Mouse (Mus musculus): ENCODE results near the gene Ugt1a9. TPM values are rescaled to one million over a fixed set of nuclear protein-coding genes. Genes with fewer than 3 reads are reported as not detected.

The Ugt1a9 gene
- polyA plus RNA-seq, 1 experiment from 2014 or later: not detected

DNA sequence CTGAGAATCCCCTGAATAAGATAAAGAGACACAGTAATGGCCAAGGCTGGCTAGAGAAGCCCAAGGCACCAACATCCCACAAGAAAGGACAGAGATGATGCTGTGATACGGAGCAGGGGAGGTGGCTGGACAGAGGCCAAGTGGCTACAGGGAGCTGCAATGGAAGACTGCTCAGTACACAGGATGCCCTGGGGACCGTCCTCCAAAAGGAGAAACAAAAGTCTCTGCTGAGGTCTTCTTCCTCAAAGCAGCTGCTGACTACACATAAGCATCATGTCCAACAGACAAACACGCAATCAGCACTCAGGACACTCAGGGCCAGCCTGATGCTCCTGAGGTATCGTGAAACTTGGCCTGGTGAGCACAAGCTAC, 194.3 kb downstream of the Ugt1a9 start:
- Histone ChIP-seq H3K9me3 (replicated peaks) (peaks cover 25% of the 10 kb centered on the region; the same call in 1 of the 2 replicates), H3K27me3 (ENCODE audit: low read depth, poor library complexity, severe bottlenecking) (no peaks in the 10 kb centered on the region), H3K4me3 (no peak overlapping the region), H3K4me1 (no peaks in the 10 kb centered on the region), H3K27ac (no peak overlapping the region), H3K36me3 (peaks cover 100% of the 10 kb centered on the region)
- 78% methylated on average over 4 of the region's 4 CpGs for WGBS
- DNase-seq (ENCODE audit: low spot score): no peak

DNA sequence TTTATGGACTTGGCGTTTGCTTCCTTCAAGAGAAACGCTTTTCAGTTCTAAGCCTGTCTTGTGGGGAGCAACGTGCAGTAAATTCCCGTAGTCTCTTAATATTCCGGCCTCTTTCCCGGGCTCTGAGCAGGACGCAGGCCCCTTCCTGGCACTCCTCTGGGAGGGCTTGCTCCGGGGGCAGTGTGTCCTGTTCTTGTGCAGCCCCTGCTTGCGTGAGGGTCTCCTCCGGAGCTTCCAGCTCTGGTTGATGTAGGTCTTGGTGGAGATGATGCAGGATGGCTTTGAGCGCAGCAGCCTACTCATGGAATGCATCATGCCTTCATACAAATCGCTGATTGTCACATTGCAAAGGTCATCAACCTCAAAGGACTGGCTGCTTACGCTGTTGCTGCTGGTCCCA, 195.5 kb downstream of the Ugt1a9 start:
- H3K4me3 ChIP-seq: no peak overlapping the region
- peaks cover 96% of the 10 kb centered on the region for H3K36me3 ChIP-seq
- no peak for DNase-seq (ENCODE audit: low spot score)
- WGBS: 90% methylated on average over 13 of the region's 13 CpGs
- H3K27ac ChIP-seq: no peak overlapping the region
- no peaks in the 10 kb centered on the region for H3K4me1 ChIP-seq
- no peaks in the 10 kb centered on the region for H3K27me3 ChIP-seq (ENCODE audit: low read depth, poor library complexity, severe bottlenecking)
- 0 out of 2 replicates have a peak, but pooled peaks cover 16% of the 10 kb centered on the region for H3K9me3 ChIP-seq (replicated peaks)

- H3K27me3 ChIP-seq (ENCODE audit: low read depth, poor library complexity, severe bottlenecking): no peaks in the 10 kb centered on the region
- H3K27ac ChIP-seq: no peak overlapping the region
- 0 out of 2 replicates have a peak, but pooled peaks cover 14% of the 10 kb centered on the region for H3K9me3 ChIP-seq (replicated peaks)
- DNase-seq (ENCODE audit: low spot score): no peak
- WGBS: 94% methylated on average over 6 of the region's 6 CpGs
- peaks cover 96% of the 10 kb centered on the region for H3K36me3 ChIP-seq
- no peak overlapping the region for H3K4me3 ChIP-seq
- H3K4me1 ChIP-seq: no peaks in the 10 kb centered on the region
Observed at GRCm38 (mm10) chr1:88267489-88267888, 196.9 kb downstream of the Ugt1a9 start.

GRCm38 (mm10) chr1:88268070-88268469, 197.5 kb downstream of the Ugt1a9 start:
- Histone ChIP-seq H3K36me3 (peaks cover 96% of the 10 kb centered on the region), H3K27ac (no peak overlapping the region), H3K4me3 (no peak overlapping the region), H3K4me1 (no peaks in the 10 kb centered on the region), H3K27me3 (ENCODE audit: low read depth, poor library complexity, severe bottlenecking) (no peaks in the 10 kb centered on the region), H3K9me3 (replicated peaks) (0 out of 2 replicates have a peak, but pooled peaks cover 14% of the 10 kb centered on the region)
- 87% methylated on average over 6 of the region's 6 CpGs for WGBS
- DNase-seq (ENCODE audit: low spot score): no peak

Other genes starting within 250 kb of the Ugt1a9 start
- gene Dgkd, start 217.5 kb upstream of the Ugt1a9 start, polyA plus RNA-seq (2016; fragmentation: Nextera tagmentation; extraction: Ambion mirVana): 38.8 and 39.7 TPM in 2 replicates
- 35.3 and 41.8 TPM in 2 replicates for gene Usp40, start 62.2 kb upstream of the Ugt1a9 start, polyA plus RNA-seq (2016; fragmentation: Nextera tagmentation; extraction: Ambion mirVana)
- not detected in 2 replicates for gene Ugt1a10, start 15.4 kb upstream of the Ugt1a9 start, polyA plus RNA-seq (2016; fragmentation: Nextera tagmentation; extraction: Ambion mirVana)
- gene Ugt1a8, start 17.0 kb downstream of the Ugt1a9 start, polyA plus RNA-seq (2016; fragmentation: Nextera tagmentation; extraction: Ambion mirVana): not detected in 2 replicates
- 0.30 and 0.61 TPM in 2 replicates for gene Ugt1a7c, start 24.3 kb downstream of the Ugt1a9 start, polyA plus RNA-seq (2016; fragmentation: Nextera tagmentation; extraction: Ambion mirVana)
- not detected in 2 replicates for gene Ugt1a6b, start 32.5 kb downstream of the Ugt1a9 start, polyA plus RNA-seq (2016; fragmentation: Nextera tagmentation; extraction: Ambion mirVana)
- gene Ugt1a6a, start 64.0 kb downstream of the Ugt1a9 start, polyA plus RNA-seq (2016; fragmentation: Nextera tagmentation; extraction: Ambion mirVana): 0.11 and 0.16 TPM in 2 replicates
- not detected in 2 replicates for gene Ugt1a5, start 95.2 kb downstream of the Ugt1a9 start, polyA plus RNA-seq (2016; fragmentation: Nextera tagmentation; extraction: Ambion mirVana)
- gene Ugt1a2, start 129.8 kb downstream of the Ugt1a9 start, polyA plus RNA-seq (2016; fragmentation: Nextera tagmentation; extraction: Ambion mirVana): not detected in 2 replicates
- 8.9 and 10.4 TPM in 2 replicates for gene Dnajb3, start 135.0 kb downstream of the Ugt1a9 start, polyA plus RNA-seq (2016; fragmentation: Nextera tagmentation; extraction: Ambion mirVana)
- 0.13 TPM in 1 of 2 replicates, not detected in the other for gene Ugt1a1, start 141.2 kb downstream of the Ugt1a9 start, polyA plus RNA-seq (2016; fragmentation: Nextera tagmentation; extraction: Ambion mirVana)
- gene Mroh2a, start 156.2 kb downstream of the Ugt1a9 start, polyA plus RNA-seq (2016; fragmentation: Nextera tagmentation; extraction: Ambion mirVana): 1.2 and 1.3 TPM in 2 replicates
- 206 and 245 TPM in 2 replicates for gene Hjurp, start 206.8 kb downstream of the Ugt1a9 start, polyA plus RNA-seq (2016; fragmentation: Nextera tagmentation; extraction: Ambion mirVana)
- not detected in 2 replicates for gene Trpm8, start 206.9 kb downstream of the Ugt1a9 start, polyA plus RNA-seq (2016; fragmentation: Nextera tagmentation; extraction: Ambion mirVana)

Data from limb, embryonic 10.5 days (tissue).